ENCODE assay signal across 25 mouse cellular contexts in the genomic region with DNA sequence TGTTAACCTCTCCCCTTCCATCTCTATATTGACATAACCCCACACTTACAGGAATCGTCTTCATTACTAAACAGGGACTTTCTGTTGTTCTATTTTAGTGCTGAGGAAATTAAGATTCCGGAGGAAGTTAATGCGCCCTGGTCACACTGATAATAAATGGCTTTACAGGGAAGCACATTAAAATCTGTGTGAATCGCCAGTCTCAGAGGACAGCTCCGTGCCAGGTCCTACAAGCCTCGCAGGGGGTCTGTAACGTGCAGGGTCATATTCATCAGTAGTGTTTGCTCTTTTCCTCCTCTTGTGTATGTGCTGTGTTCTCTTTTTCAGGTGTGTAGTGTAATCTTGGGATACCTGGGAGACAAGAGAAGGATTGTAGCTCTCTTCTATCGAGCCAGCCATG. TPM values are rescaled to one million over a fixed set of nuclear protein-coding genes. Genes with fewer than 3 reads are reported as not detected.
DNase-seq lines count a peak whose midpoint lies in the region; ATAC-seq and TF ChIP-seq lines count a peak whose summit lies in the region.
"Had no signal": no experiment of that assay in that cellular context is flagged by ENCODE, and none has a peak within 500 bp of the region (broad histone marks: within the 10 kb centered on the region; RNA-seq: fewer than 3 reads in every experiment).

No protein-coding gene starts in this region.

- no peak for ATAC-seq in kidney, postnatal 0 days (replicated peaks; ENCODE audit: low FRiP score, low read depth)
- ATAC-seq: activated CD4-positive, CD25-positive, alpha-beta regulatory T cell, adult 4 months; CD4-positive, CD25-positive, alpha-beta regulatory T cell, adult 4 months; Patski had no signal

- peak; percentile 54 for DNase-seq in heart, adult 11 months
- no peak for DNase-seq in heart, adult 18-20 months
- peak; percentile 2 for DNase-seq in kidney, postnatal 0 days (ENCODE audit: low spot score)
- DNase-seq in kidney, adult 18-20 months: no peak
- DNase-seq: adrenal gland, adult 2 months; adrenal gland, adult 8-10 months; adrenal gland, postnatal 10 days; adrenal gland, postnatal 14 days; adrenal gland, postnatal 25 days; adrenal gland, postnatal 36 days; B cell, adult 2 months; cerebellum, adult 11 months; cerebellum, adult 11-12 months; cerebellum, adult 18-20 months had no signal

- H3K36me3 ChIP-seq in kidney, postnatal 0 days (ENCODE audit: insufficient read depth, low read length): no peaks in the 10 kb centered on the region
- H3K36me3 ChIP-seq: G1E had no signal

- no peak overlapping the region for H3K9ac ChIP-seq in kidney, postnatal 0 days (ENCODE audit: low read depth, low read length)

- no peak for TF ChIP-seq CTCF in kidney, postnatal 0 days (IDR thresholded peaks at IDR 0.05; ENCODE audit: low read depth)

- WGBS in kidney, postnatal 0 days: 57% methylated on average over 8 of the region's 8 CpGs

- no peaks in the 10 kb centered on the region for H3K9me3 ChIP-seq in kidney, postnatal 0 days (replicated peaks; ENCODE audit: low read length)

- no peak overlapping the region for H3K4me2 ChIP-seq in kidney, postnatal 0 days (ENCODE audit: low read length)

- H3K4me3 ChIP-seq in kidney, postnatal 0 days (replicated peaks; ENCODE audit: low read depth, low read length): no peak overlapping the region

- no peaks in the 10 kb centered on the region for H3K27me3 ChIP-seq in kidney, postnatal 0 days (ENCODE audit: insufficient read depth, low read length)
- H3K27me3 ChIP-seq: CH12.LX had no signal

- H3K4me1 ChIP-seq in kidney, postnatal 0 days (replicated peaks; ENCODE audit: insufficient read depth, low read length): no peaks in the 10 kb centered on the region

- H3K27ac ChIP-seq in kidney, postnatal 0 days: no peak overlapping the region

RNA-seq across cellular contexts. Expression of gene Chst4, which starts 18.7 kb away (rescaled TPM):
- total RNA-seq in heart, adult 18-20 months (2021): 1 to 10 TPM; 1.7 to 5.4 TPM
- polyA plus RNA-seq in kidney, postnatal 0 days (2015; fragmentation: Nextera tagmentation; extraction: Ambion mirVana): 0.14 TPM in 1 of 2 replicates, not detected in the other
- total RNA-seq: CH12.LX, G1E, MEL had no signal
- polyA plus RNA-seq: activated CD4-positive, CD25-positive, alpha-beta regulatory T cell, adult 4 months; brain, embryonic 14.5 days; C2C12; CD4-positive, CD25-positive, alpha-beta regulatory T cell, adult 4 months; G1E; Patski had no signal

RNA-seq across cellular contexts. Expression of gene Zfp612, which starts 21.3 kb away (rescaled TPM):
- 1 to 10 TPM; 4.7 to 6.3 TPM for total RNA-seq in heart, adult 18-20 months (2021)
- 5.1 and 5.6 TPM in 2 replicates for polyA plus RNA-seq in kidney, postnatal 0 days (2015; fragmentation: Nextera tagmentation; extraction: Ambion mirVana)
- total RNA-seq: MEL had no signal
- polyA plus RNA-seq: C2C12, G1E had no signal

RNA-seq across cellular contexts. Expression of gene Gm21964, which starts 42.8 kb away (rescaled TPM):
- not detected for total RNA-seq in heart, adult 18-20 months (2021)
- polyA plus RNA-seq in kidney, postnatal 0 days (2015; fragmentation: Nextera tagmentation; extraction: Ambion mirVana): not detected in 2 replicates
- total RNA-seq: adrenal gland, adult 18-20 months; adrenal gland, adult 2 months; adrenal gland, adult 8-10 months; adrenal gland, postnatal 10 days; adrenal gland, postnatal 14 days; adrenal gland, postnatal 25 days; adrenal gland, postnatal 36 days; adrenal gland, postnatal 4 days; CH12.LX; G1E; MEL had no signal
- polyA plus RNA-seq: activated CD4-positive, CD25-positive, alpha-beta regulatory T cell, adult 4 months; adrenal gland, adult 2 months; brain, embryonic 14.5 days; C2C12; CD4-positive, CD25-positive, alpha-beta regulatory T cell, adult 4 months; G1E; Patski had no signal

RNA-seq across cellular contexts. Expression of gene Gm17720, which starts 44.3 kb away (rescaled TPM):
- total RNA-seq in heart, adult 18-20 months (2021): not detected
- not detected in 2 replicates for polyA plus RNA-seq in kidney, postnatal 0 days (2015; fragmentation: Nextera tagmentation; extraction: Ambion mirVana)
- total RNA-seq: adrenal gland, adult 18-20 months; adrenal gland, adult 2 months; adrenal gland, adult 8-10 months; adrenal gland, postnatal 10 days; adrenal gland, postnatal 14 days; adrenal gland, postnatal 25 days; adrenal gland, postnatal 36 days; adrenal gland, postnatal 4 days; CH12.LX; ES-E14; G1E; MEL had no signal
- polyA plus RNA-seq: activated CD4-positive, CD25-positive, alpha-beta regulatory T cell, adult 4 months; adrenal gland, adult 2 months; brain, embryonic 14.5 days; C2C12; CD4-positive, CD25-positive, alpha-beta regulatory T cell, adult 4 months; G1E; Patski had no signal

Comparison
In these comparisons a context has a peak if more than half of its experiments do, and no peak if none do; other contexts are left out.
1. DNase-seq: peak in heart, adult 11 months (single experiment) and kidney, postnatal 0 days (single experiment); none in heart, adult 18-20 months (0 of 2) and kidney, adult 18-20 months (single experiment).